Mouse (Mus musculus) yolk sac, embryonic 10.5 days (tissue): Measurements from ENCODE around the gene Mvb12a.
"Not testable (repeated sequence)": the region's sequence is repeated elsewhere in the genome, so short reads cannot be mapped to it uniquely, and the experiment has no call there.

Experiments
- DNase-seq: peaks from one replicate; pipeline ENCODE4 v3.0.0-alpha.2; 2017; ENCODE audit warnings: low spot score

Gene Mvb12a

DNA sequence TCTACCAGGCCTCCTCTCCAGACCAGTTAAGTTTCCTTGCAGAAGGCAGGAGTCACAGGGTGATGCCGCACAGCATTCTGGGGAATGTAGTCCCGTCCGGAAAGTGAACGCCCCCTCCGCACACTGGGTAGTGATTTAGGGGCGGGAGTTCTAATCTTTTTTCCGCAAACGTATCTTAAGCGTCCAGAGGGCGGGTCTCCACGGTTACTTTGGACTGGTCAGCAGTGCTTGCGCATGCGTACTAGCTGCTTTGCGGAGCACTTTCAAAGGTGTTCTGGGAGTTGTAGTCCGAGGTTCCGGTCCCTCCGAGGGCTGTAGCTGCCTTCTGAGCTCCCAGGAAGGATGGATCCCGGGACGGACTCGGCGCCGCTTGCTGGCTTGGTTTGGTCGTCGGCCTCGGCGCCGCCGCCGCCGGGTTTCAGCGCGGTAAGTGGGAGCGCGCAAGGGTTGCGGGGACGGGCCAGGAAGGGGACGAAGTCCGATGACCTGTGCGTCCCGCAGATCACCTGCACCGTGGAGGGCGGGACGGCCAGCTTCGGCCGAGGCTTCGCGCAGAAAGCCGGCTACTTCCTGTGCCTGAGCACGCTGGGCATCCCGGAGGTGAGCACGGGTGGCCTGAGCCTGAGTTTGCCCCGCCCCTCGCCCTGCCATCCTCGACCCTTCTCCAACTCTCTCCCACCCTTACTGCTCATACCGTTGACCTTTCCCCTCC is at the start of gene Mvb12a:
Mvb12a (plus strand) TSS at position 291 of the 712 bp plus-strand sequence.
- DNase-seq: peak; percentile 98

DNA sequence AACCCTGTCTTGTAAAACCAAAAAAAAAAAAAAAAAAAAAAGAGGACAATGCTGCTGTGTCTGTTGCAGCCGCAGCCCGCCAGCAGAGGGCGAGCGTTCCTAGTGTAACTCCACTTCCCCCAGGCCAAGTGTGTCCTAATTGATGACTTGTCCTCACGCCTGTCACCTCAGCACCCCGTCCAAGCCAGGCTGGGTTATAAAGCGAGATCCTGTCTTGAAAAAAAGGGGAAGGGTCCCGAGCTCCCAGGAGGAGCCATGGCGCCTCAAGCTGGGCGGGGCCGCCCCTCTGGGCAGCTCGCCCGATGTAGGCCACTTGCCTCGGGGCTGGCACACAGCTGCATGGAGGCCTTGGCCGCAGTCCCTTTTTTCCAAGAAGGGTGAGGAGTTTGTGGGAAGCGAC is 47.7 kb upstream of the Mvb12a start:
- peak; percentile 59 for DNase-seq

DNA sequence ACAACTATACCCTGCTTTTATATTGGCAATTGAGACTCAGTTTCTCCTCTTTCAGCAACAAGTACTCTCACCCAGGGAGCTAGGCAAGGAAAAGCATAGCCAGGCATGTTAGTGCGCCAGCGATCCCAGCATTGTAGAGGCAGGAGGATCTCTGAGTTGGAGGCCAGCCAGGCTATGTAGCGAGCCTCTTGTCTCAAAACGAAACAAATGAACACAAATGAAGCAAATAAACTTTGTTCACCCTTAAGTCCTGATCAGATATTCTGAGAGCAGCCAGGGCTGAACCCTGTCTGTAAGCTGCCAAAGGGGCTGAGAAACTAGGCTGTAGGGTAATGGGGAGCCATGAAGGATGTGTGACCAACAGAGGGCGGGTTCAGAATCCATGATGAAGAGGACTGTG is 46.9 kb upstream of the Mvb12a start:
- no peak for DNase-seq

DNA sequence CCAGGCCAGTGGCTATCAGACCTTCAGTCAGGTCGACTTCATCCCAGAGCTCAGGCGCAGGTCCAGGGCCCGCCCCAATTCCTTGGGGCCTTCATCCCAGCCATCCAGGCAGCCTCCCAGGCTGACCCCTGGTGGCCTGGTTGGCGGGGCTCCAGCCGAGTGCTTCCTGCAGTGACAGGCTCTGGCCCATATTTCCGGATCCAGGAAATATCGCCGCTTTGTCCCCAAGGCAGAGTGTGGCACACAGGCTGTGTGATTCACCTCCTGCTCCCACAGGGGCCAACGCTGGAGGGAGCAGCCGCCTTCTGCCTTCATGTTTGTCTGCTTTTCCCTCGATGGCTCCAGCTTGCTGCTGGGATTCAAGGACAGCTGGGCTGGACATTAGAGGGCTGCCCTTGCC is 46.2 kb upstream of the Mvb12a start:
- peak; percentile 28 for DNase-seq

DNA sequence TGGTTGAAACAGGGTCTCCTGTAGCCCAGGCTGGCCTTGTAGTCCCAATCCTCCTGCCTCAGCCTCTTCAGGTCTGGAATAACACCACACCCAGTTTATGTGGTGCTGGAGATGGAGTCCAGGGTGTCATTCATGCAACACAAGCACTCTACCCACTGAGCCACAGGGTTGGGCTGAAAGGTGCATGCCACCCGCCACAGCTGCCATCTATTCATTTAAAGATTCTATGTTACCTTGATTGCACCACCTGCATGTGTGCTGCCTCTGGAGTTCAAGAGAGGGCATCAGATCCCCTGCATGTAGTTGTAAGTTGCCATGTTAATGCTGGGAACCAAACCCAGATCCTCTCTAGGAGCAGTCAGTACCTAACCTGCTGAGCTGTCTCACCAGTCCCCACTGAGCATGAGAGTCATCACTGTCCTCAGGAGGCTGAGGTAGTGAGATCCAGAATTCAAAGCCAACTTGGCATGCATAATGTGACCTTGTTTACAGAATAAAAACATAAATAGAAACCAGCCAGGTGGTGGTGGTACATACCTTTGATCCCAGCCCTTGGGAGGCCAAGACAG is 45.6 kb upstream of the Mvb12a start:
- DNase-seq: no peak

DNA sequence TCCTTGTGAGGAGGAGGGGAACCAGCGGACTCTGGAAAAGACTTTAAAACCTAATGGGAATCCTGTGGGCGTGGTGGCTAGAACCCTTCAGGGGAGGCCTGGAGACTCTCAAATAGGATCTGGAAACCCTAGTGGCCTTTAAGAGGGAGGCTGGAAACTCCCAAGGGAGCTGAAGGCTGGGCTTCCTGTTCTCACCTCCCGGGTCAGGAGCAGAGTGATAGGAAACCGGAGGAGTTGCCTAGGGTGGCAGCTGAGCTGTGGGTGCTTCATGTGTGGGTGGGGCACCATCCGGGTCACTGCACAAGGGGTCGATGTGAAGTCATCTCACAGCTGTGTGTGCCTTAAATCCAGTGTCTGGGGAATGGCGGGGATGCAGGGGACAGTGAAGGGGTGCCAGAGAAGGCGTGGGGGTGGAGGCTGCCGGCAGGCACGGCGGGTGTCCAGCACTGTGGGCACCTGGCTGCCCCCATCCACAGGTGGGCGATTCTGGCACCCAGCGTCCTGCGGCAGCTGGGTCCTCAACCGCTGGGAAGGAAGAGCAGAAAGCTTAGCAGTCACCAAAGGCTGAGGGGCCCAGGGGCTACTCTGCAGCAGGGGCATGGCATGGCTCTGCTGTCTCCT is 44.7 kb upstream of the Mvb12a start:
- no peak for DNase-seq

DNA sequence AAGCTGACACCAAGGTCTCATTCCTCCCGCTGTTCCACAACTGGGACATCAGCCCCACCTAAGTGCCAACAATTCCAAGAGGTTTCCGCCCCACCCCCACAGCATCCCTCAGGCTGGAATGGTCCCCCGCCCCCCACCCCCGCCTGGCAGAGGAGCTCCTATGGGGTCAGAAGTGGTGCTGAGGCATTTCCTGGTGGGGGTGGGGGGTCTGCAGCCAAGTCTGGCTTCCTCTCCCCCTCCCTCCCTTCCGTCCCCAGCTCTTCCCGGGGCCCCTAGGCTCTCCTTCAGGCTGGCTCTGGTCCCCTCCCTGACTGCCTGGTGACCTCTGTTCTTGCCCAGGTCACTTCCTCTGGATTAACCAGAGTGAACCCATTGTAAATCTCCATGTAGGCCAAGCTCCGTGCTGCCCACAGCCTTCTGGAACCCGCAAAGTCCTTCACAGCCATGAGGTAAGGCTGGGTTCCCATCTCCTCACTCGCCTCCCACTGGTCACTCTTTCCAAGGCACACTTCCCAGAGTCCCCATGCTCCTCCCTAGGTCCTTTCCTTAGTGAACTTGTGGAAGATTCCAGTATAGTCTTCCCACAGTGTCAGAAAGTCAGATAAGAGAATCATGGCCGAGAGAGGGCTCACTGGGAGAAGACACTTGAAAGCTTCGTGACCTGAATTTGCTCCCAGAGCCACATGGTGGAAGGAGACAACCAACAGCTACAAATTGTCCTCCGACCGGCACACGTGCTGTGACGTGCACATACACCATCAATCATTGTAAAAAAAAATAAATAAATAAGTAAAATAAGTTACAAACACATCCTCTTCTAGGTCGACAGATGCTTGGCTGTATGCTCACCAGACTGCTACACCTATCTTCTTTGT is 43.7 kb upstream of the Mvb12a start:
- DNase-seq: peak; percentile 57

DNA sequence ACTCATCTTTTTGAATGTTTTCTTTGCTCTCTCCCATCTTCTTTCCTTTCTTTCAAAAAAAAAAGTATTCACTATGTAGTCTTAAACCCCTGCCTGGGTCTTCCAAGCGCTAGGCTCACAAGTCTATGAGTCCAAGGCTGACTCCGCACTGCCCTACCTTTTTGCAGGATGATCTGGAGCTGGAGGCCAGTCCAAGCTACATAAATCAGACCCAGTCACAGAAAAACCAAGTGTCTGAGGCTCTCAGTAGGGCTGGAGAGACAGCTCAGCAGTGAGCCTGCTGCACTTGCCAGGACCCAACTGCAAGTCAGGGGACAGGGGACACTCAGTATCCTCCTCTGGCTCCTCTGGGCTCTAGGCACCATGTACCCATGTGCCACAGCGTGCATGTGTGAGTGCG is 38.4 kb upstream of the Mvb12a start:
- no peak for DNase-seq

DNA sequence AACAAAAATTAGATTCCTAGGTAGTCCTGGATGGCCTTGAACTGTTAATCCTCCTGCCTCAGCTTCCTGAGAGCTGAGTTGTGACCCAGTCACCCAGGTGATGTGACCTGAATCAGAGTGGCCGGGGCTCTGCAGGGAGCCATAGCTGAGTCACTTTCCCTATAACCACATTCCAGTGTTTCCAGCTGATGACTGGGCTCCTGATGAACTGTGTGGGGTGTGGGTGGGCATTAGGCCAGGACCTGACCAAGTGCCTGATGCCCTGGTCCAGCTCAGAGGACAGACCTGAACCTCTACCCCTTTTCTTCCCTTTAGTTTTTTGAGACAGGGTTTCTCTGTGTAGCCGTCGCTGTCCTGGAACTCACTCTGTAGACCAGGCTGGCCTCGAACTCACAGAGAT is 37.4 kb upstream of the Mvb12a start:
- no peak for DNase-seq

DNA sequence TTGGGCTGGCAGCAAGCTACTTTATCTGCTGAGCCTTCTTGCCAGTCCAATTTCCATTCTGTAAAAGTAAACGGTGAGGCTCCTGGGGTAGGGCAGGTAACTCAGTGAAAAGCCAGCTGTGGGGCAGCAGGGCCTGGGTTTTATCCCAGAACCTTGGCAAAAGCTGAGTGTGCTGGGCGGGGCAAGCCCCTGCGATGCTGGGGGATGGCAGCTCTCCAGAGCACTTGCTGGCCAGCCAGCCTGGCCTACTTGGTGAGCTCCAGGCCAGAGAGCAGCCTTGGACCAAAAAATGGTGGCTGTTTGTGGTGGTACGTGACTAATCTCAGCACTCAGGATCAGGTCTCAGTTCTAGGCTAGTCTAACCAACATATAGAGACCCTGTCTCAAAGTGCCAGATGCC is 36.7 kb upstream of the Mvb12a start:
- DNase-seq: no peak

DNA sequence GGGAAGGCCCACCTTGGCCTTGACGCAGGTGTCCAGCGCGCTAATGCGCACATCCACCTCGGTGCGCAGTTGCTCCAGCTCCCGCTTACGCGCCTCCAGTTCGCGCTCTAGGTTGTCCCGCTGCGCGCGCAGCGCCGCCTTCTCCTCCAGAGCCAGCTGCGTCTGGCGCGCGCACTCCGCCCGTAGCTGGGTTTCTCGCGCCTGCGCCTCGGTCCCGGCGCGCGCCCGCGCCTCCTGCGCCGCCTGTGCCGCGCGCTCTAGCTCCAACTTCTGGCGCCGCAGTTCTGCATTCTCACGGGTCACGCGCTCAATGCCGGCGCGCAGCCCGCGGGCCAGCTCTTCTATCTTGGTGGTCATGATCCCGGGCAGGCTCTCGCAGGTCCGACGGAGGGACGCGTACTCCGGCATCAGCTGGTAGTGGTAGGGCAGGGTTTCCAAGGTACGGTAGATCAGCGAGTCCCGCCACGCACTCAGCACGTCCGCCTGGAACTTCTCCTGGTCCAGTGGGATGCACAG is 35.1 kb upstream of the Mvb12a start:
- DNase-seq: peak; percentile 76

DNA sequence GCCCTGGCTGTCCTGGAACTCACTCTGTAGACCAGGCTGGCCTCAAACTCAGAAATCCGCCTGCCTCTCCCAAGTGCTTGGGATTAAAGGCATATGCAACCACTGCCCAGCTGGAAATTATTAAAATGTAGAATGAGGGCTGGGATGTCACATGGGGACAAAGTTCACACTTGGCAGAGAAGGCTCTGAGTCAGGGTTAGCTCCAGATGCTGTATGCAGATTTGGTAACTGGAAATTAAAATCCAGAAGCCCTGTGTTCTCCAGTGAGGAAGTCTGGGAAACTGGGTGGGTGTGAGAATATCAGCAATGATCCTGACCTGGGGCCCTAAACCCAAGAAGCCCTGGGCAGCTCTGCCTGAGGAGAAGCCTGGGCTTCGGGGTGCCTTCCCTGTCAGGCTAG is 33.4 kb upstream of the Mvb12a start:
- DNase-seq: no peak

DNA sequence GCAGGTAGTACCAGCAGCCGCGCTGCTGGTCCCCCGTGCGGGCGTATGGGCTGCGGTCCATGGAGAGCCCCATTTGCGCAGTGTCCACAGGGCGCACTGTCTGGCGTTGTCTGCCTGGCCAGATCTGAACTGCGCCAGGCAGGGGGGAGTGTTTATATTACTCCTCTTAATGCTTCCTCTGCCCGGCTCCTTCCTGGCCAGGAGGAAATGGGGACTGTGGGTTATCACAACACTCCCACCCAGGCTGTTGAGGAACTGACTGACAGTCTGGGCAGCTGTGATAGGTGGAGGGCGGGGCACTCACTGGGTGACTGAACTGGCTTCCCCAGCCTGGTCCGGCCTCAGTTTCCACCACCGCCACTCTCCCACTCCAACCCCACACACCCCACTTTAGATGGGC is 31.1 kb upstream of the Mvb12a start, which contains the start of gene Plvap:
Plvap (minus strand) TSS at position 109 of the 400 bp plus-strand sequence.
- peak; percentile 46 for DNase-seq

DNA sequence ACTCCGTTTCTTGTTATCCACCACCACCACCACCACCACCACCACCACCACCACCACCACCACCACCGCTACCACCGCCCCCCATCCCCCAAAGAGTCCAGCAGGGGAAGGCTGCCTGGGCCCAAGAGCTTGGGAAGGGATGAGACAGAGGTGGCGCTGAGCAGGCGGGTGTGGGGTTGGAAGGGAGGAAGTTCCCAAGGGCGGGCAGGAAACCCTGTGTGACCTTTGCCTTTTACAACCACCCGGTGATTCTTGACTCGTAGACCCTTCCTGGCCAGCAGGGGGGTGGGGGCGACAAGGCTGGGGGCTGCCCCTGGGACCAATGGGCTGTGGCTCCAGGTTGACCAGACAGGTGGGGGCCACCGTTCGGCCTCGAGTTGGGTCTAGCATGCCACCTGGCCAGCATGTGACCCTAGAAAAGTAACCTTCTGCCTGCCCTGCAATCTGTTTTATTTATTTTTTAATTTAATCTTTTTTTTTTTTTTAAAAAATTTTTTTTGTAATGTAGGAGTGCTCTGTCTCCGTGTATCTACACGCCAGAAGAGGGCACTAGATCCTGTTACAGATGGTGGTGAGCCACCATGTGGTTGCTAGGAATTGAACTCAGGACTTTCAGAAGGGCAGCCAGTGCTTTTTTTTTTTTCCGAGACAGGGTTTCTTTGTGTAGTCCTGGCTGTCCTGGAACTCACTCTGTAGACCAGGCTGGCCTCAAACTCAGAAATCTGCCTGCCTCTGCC is 29.5 kb upstream of the Mvb12a start:
- peak; percentile 37 for DNase-seq

DNA sequence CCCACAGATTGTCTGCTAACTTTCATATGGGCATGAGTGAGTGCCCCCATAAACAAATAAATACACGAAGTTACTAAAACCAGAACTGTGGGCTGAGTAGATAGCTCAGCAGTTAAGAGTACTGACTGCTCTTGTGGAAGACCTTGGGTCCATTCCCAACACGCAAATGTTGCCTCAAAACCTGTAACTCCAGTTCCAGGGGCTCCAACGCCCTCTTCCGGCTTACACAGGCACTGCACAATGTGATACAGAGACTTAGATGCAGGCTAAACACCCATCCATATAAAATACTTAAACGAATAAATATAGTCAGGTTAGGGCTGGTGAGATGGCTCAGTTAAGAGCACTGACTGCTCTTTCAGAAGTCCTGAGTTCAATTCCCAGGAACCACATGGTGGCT is 27.7 kb upstream of the Mvb12a start:
- DNase-seq: no peak

DNA sequence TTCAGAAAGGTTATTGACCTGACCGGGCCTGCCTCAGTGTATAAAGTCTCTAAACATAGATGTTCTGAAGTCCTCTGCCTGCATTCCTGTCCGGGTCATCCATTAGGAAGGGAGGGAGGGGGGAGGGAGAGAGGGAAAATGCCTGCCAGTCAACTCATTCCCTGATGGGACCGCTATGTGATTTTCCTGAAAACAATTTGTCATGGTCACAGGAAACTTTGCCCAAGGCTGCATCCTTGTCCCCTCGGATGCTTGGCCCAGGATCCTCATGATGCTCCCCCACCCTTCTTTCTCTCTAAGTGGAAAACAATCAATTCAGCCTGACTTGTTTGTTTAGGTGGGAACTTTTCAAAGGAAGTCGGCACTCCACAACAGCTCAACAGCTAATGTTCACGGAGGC is 25.9 kb upstream of the Mvb12a start:
- peak; percentile 54 for DNase-seq

DNA sequence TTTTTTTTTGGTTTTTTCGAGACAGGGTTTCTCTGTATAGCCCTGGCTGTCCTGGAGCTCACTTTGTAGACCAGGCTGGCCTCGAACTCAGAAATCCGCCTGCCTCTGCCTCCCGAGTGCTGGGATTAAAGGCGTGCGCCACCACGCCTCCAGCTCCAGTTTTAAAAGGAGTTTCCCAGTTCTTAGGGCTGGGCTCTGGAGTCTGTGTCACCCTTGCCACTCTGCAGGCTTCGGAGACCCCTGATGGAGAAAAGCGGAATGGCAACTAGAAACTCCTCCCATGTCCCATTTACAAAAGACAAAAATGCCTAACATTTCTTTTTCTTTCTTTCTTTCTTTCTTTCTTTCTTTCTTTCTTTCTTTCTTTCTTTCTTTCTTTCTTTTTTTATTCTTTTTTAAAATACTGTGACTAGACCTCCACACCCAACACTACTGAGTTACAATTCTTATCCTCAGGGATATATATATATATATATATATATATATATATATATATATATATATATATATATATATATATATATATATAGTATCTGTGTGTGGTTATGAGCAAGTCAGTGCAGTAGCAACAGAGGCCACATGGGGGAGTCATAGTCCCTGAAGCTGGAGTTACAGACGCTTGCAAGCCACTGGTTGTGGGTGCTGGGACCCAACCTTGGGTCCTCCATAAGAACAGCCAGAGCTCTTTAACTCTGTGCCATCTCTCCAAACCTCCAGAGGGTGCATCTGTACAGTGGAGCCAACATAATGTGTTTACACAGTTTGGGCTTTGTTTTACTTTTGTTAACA is 23.5 kb upstream of the Mvb12a start:
- DNase-seq: not testable (repeated sequence)

DNA sequence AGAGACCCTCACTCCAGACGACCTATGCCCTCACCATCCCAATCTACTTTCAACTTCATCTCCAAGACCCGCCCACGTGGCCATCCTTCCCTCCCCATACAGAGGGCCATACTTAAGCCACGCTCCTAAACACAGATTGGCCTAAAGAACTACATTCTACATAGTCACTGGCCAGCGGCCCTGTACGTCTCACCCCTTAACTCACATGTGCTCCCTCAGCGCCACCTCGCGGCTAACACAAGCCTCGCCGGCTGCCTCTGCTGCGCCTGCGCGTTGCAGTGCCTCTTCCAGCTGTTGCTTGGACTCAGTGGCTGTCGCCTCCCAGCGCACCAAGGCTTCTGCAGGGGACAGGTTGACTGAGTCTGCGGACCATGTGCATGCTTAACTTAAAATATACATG is 21.1 kb upstream of the Mvb12a start:
- peak; percentile 88 for DNase-seq

DNA sequence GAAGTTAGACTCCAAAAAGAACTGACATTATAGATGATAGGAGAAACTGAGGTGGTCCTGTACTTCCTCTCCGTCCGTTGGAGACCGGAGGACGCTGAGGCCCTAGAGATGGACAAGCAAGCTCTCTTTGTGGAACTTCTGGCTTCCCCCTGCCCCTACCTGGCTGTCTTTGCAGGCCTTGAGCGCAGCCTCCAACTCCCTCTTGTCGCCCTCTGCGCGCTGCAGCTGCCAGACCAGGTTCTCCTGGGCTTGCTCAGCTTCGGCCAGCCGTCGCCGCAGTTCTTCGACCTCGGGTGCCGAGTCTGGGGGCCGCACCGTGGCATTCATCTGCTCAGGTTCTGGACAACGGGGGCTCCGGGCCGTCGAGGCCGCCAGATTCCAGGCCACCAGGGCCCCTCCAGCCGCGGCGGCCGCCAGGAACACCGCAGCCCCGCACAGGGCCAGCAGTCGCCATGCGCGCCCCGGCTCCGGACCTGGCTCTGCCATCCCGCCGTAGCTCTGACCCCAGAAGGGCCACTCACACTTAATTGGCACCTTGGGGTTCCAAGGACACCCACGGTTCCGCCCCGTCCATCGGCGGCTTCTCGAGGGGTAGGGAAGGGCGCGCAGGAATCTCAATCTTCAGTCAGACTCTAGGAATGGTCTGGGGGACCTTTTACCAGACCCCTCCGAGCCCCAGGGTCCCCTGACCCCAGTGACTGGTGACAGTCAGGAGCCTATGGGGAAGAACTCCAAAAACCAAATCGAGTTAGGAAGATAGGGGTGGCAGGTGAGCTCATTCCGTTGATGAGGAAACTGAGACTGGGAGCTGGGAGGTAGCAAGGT is 17.3 kb upstream of the Mvb12a start, which contains the start of gene Ccdc194:
Ccdc194 (minus strand) TSS at position 486 of the 825 bp plus-strand sequence.
- DNase-seq: no peak

DNA sequence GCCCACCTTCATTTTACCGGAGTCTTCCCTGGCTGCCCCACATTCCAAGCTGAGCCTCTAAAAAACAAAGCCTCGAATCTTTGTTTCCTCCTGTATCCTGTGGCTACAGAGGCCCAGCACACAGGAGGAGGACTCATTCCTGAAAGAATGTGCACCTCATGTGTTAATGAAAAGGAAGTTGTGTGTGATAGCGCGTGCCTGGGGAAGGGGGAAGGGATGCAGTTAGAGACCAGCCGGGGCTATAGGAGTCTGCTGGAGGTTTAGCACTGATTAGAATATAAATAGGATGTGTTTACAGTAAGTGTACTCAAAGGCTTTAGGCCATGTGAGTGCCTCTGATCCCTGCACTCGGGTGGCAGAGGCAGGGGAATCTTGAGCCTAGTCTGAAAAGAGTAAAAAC is 16.4 kb upstream of the Mvb12a start:
- no peak for DNase-seq
